Mouse (Mus musculus) thymus, postnatal 25 days (tissue): ENCODE results near the gene Mog.
A peak's percentile ranks its signal among the peaks of the same experiment; 100 is the strongest.

ENCODE experiments used
- DNase-seq: peaks from one replicate; pipeline ENCODE4 v3.0.0; 2022

Mog gene

DNA sequence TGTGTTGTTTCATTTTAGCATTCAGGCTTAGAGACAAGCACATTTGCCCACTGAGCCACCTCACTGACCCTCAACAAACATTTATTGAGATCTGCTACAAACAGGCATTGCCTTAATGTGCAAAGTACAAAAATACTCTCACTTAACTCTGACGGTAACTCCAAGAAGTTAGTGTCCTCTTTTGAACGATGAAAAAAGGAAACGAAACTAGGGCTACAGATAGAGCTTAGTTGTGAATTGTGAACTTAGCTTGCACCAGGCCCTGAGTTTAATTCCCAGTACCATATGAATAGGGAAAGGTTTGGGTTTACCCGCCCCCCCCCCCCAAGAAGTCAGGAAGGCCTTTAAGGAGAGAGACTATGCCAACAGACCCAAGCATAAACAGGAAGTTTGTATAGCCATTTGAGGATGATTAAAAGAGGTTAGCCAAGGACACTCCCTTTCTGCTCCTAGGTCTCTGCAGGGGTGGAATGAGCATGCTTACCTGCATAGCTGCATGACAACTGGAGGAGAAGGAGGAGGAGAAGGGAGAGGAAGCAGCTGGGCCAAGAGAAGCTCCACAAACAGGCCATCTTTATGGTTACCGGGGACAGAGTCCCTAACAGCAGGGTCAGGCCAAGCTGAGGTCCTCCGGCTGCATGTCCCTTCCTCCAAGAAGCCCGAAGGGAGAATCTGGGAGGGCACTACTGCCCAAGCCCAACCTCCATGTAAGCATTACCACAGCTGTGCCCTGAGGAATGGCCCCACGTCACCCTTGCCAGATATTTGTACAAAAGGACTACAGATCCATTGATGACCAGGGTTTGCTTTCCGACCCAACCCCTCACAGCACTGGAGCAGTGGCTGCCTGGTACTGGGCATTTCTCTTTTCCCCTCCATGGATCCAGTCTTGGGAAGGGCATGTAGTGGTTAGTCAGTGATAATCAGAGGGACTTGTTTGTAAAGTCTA, at the start of gene Mog:
Gene Mog, minus strand, starts transcription at position 771 of the 949 bp plus-strand sequence.
- no peak for DNase-seq

- no peak for DNase-seq
Observed at GRCm38 (mm10) chr17:37072730-37073276, 49.6 kb upstream of the Mog start.

GRCm38 (mm10) chr17:37072080-37072729, 49.0 kb upstream of the Mog start:
- no peak for DNase-seq

GRCm38 (mm10) chr17:37070121-37070520, 46.9 kb upstream of the Mog start:
- no peak for DNase-seq

GRCm38 (mm10) chr17:37067861-37068260, 44.7 kb upstream of the Mog start:
- DNase-seq: no peak

DNA sequence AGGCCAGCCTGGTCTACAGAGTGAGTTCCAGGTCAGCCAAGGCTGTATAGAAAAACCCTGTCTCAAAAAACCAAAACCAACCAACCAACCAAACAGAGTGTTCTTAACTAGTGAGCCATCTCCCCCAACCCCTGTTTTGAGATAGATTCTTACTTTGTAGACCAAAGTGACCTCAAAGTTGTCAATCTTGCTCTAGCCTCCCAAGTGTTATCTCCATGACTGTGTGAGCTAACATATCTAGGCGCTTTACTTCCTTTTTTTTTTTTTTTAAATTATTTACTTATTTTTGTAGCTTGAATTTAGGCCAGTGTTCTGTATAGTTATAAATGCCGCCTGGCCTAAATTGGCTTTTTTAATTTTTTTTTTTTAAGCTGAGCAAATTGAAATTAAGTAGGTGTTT, 42.8 kb upstream of the Mog start:
- no peak for DNase-seq

- no peak for DNase-seq
Observed at GRCm38 (mm10) chr17:37063686-37064495, 40.7 kb upstream of the Mog start.

DNA sequence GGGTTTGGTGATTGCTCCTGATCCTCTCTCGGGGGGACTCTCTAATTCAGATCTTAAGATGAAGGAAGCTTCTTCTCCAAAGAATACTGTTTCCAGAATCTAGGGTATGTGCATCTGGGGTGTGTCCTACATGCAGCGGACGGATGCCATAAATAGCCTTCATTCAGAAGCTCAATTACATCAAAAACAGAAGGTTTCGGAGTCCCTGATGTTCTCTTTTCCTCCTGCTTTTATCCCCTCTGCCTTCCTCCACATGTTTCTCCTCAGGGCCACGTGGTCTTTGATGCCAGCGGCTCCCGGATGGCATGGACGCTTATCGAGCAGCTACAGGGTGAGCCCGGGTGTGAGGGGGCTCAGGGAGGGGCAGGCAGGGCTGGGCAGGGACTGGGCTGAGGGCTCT, 39.9 kb upstream of the Mog start:
- DNase-seq: no peak

- DNase-seq: no peak
Observed at GRCm38 (mm10) chr17:37062101-37062641, 39.0 kb upstream of the Mog start.

GRCm38 (mm10) chr17:37061435-37061834, 38.2 kb upstream of the Mog start:
- DNase-seq: no peak

- no peak for DNase-seq
Observed at GRCm38 (mm10) chr17:37056957-37057356, 33.8 kb upstream of the Mog start.

DNA sequence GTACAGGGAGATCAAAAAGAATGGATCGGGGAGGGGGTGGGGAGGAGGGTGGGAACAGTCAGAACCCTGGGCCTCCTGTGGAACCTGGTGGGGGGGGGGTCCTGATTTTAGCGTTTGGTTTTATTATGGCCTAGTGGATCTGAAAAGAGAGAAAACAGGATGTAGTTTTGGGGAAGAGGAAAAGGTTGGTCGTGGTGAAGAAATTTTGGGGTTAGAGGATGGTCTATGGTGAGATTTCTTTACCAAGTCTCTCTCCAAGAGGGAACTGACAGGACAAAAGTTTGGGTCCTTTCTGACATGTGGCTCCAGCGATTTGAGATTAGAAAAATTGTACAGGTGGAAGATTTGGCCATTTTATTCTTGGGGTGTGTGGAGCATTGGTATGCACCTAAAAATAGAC, 28.5 kb upstream of the Mog start:
- DNase-seq: no peak

- no peak for DNase-seq
Observed at GRCm38 (mm10) chr17:37050876-37051275, 27.7 kb upstream of the Mog start.

DNA sequence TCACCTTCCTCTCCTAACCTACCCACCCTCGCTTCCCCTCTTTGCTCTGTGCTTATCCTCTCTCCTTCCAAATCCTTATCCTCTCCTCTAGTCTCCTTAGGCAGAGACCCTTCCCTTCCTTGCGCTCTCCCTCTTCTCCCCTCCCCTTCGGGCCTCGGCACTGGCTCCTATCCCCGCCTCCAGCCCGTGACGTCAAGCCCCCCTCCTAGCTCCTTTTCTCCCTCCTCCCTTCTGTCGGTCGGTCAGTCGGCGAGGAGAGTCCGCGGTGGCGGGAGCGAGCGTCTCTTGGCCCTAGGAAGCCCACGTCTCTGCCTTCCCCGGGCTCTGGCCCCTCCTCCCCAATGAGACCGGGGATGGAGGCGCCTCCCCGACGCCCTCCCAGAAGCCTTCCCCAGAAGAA, 27.2 kb upstream of the Mog start:
- DNase-seq: peak; percentile 24

DNA sequence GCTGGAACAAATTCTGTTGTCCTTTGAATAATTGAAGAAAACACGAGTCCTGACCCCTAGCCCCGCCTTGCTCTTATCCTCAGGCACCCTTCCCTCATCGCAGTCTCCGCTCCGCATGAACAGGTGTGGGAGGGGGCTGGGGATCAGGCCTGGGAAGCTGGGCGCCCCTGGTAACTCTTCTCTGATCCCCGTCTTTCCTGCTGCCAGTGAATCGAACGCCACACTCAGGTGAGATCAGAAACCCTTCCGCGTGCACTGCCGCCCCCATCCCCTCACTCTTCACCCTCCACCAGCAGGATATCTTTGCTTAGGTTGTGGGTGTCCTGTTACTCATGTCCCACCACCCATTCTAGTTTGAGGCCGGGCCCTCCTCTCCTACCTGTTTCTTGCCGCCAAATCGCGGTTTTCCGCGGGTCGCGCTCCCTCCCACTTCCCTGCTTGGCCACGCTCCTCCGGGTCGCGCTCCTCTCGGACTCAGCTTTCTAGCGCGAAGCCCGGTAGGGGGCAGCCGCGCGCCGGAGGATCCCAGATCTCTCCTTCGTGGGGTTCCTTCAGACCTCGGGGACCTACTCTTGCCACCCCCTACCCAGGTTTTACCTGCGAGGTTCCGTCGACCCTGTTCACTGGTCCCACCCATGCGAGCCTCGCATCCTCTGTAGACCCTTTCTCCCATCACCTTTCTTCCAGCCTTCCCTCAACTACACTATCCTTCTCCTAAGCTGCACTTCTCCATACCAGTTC, 26.5 kb upstream of the Mog start:
- peak; percentile 62 for DNase-seq

- DNase-seq: peak; percentile 3
Observed at GRCm38 (mm10) chr17:37048383-37048782, 25.2 kb upstream of the Mog start.

DNA sequence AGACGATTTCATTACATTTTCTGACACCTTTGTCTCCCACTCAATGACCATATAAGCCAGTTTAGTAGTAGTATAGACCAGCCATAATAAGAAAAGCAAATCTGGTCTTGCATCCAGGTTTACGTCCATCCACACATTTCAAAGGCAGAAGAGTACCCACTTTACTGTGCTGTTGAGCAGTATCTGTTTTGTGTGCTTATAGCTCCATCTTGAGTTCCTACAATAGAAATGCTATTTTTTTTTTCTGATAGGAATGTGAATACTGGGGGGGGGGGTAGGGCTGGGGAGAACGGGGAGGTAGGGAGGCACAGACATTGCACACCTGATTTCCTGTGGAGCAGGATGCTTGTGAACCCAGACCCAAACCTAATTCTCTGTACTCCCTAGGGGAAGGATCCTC, 24.8 kb upstream of the Mog start:
- no peak for DNase-seq

DNA sequence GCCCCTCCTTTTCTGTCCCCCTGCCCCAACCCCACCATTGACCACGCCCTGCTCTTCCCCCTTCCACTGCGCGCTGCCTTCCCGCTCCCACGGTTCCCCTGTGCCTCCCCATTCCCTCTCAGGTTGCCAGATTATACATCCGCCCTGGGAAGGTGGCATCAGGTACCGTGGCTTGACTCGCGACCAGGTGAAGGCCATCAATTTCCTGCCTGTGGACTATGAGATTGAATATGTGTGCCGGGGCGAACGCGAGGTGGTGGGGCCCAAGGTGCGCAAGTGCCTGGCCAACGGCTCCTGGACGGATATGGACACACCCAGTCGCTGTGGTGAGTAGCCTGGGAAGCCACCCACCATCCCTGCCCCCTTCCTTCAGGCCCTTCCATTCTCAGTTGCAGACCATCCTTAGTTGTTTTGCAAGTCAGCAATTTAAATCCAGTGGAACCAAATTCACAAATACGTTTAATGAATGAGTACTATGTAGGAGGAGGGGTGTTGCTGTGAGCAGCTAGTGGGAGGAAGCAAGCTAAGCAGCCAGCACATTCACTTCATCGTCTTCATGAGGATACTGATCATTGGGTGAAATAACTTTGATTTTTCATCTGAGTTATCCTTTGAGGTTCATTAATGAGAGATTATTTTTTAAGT, 24.3 kb upstream of the Mog start:
- no peak for DNase-seq

DNA sequence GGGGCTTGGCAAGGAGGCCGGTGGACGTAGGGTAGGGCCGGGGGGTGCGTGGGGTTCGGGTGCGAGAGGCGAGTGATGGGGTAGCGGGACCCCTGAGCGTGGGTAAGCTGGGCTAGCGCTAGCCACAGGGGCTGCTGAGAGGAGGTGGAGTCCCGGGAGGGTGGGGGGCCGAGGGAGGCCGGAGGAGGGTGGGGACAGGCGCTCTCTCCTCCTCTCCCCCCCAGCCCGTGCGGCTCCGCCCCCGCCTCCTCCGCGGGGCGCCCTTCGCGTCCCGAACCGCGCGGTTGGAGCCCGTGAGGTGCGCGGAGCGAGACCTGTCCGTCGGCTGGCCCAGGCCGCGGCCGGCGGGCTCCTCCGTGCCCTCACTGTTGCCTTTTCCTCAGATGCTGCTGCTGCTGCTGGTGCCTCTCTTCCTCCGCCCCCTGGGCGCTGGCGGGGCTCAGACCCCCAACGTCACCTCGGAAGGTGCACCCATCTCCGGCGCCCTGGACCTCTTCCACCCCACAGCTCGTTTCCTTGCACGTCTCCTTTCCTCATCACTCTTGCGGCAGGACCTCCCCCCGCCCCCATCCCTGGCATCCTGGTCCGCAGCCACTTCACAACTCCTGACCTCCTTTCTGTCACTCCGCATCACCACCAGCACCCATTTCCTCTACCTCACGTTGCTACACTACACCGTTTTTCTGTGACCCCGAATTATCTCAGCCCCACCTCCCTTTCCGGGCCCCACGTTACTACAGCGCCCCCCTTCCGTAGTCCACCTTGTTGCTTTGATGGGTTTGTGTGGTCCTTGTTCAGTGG, 23.3 kb upstream of the Mog start:
- DNase-seq: peak; percentile 75

- DNase-seq: peak; percentile 87
Observed at GRCm38 (mm10) chr17:37045611-37046311, 22.6 kb upstream of the Mog start, which contains the start of gene Gabbr1. Gabbr1 (plus strand) TSS chr17:37045966.
